Mouse (Mus musculus) brain, embryonic 18.5 days (tissue): Measurements from ENCODE around the gene Impg1.
"Not testable (repeated sequence)": the region's sequence is repeated elsewhere in the genome, so short reads cannot be mapped to it uniquely, and the experiment has no call there.

ENCODE experiments used
- DNase-seq: peaks from one replicate; pipeline ENCODE4 v3.0.0-alpha.2; 2012; ENCODE audit warnings: low read depth, low spot score

Gene Impg1

GRCm38 (mm10) chr9:80344451-80345000, 120.8 kb downstream of the Impg1 start:
- no peak for DNase-seq

- no peak for DNase-seq
Measured at GRCm38 (mm10) chr9:80342520-80342919, 122.8 kb downstream of the Impg1 start.

GRCm38 (mm10) chr9:80341756-80342155, 123.5 kb downstream of the Impg1 start:
- no peak for DNase-seq

- DNase-seq: no peak
Measured at GRCm38 (mm10) chr9:80340927-80341326, 124.4 kb downstream of the Impg1 start.

- no peak for DNase-seq
Measured at GRCm38 (mm10) chr9:80338026-80338425, 127.3 kb downstream of the Impg1 start.

GRCm38 (mm10) chr9:80335660-80336357, 129.5 kb downstream of the Impg1 start:
- no peak for DNase-seq

GRCm38 (mm10) chr9:80333998-80334605, 131.2 kb downstream of the Impg1 start:
- DNase-seq: no peak

GRCm38 (mm10) chr9:80333466-80333865, 131.8 kb downstream of the Impg1 start:
- no peak for DNase-seq

GRCm38 (mm10) chr9:80332153-80332552, 133.1 kb downstream of the Impg1 start:
- DNase-seq: peak; percentile 58

- not testable (repeated sequence) for DNase-seq
Measured at GRCm38 (mm10) chr9:80321051-80321887, 144.0 kb downstream of the Impg1 start.

GRCm38 (mm10) chr9:80318027-80318426, 147.3 kb downstream of the Impg1 start:
- DNase-seq: no peak

- DNase-seq: no peak
Measured at GRCm38 (mm10) chr9:80315922-80316321, 149.4 kb downstream of the Impg1 start.

GRCm38 (mm10) chr9:80313610-80314009, 151.7 kb downstream of the Impg1 start:
- no peak for DNase-seq

GRCm38 (mm10) chr9:80307629-80308028, 157.7 kb downstream of the Impg1 start:
- DNase-seq: no peak

- no peak for DNase-seq
Measured at GRCm38 (mm10) chr9:80306853-80307252, 158.4 kb downstream of the Impg1 start.

GRCm38 (mm10) chr9:80306390-80306789, 158.9 kb downstream of the Impg1 start:
- DNase-seq: no peak

- DNase-seq: no peak
Measured at GRCm38 (mm10) chr9:80303518-80303917, 161.8 kb downstream of the Impg1 start.

- DNase-seq: no peak
Measured at GRCm38 (mm10) chr9:80299031-80299430, 166.2 kb downstream of the Impg1 start.

GRCm38 (mm10) chr9:80296086-80296485, 169.2 kb downstream of the Impg1 start:
- DNase-seq: no peak

- no peak for DNase-seq
Measured at GRCm38 (mm10) chr9:80293056-80293584, 172.2 kb downstream of the Impg1 start.

- DNase-seq: no peak
Measured at GRCm38 (mm10) chr9:80286845-80287244, 178.4 kb downstream of the Impg1 start.
